Mouse (Mus musculus) spleen, adult 2 months (tissue): ENCODE data around the gene Ly6c1. TPM values are rescaled to one million over a fixed set of nuclear protein-coding genes. Genes with fewer than 3 reads are reported as not detected.
"Not testable (repeated sequence)": the region's sequence is repeated elsewhere in the genome, so short reads cannot be mapped to it uniquely, and the experiment has no call there.

Source experiments
- DNase-seq, 2 experiments: peaks; one replicate each; pipeline versions ENCODE4 v3.0.0 to v3.0.0-alpha.2; 2012 to 2021; ENCODE audit warnings: low spot score in 2 of 2, low read depth in 1 of 2
- H3K27ac ChIP-seq: fragments of 200-500 bp; 2 replicates; pipeline ENCODE4 v1.5.1; 2012; ENCODE audit warnings: low read length, inconsistent platforms; ENCODE audit not compliant: insufficient read depth
- H3K27me3 ChIP-seq: fragments of 200-500 bp; 2 replicates; pipeline ENCODE4 v1.6.1; 2012; ENCODE audit warnings: mild to moderate bottlenecking, moderate library complexity, low read length, inconsistent platforms; ENCODE audit not compliant: control insufficient read depth, insufficient read depth
- H3K36me3 ChIP-seq: fragments of 200-500 bp; 2 replicates; pipeline ENCODE4 v1.6.1; 2012; ENCODE audit warnings: mild to moderate bottlenecking, low read length, inconsistent platforms; ENCODE audit not compliant: control insufficient read depth, insufficient read depth
- H3K4me1 ChIP-seq: fragments of 200-500 bp; 2 replicates; pipeline ENCODE4 v1.6.1; 2011; ENCODE audit warnings: inconsistent platforms; ENCODE audit not compliant: control insufficient read depth, insufficient read depth, insufficient read length
- H3K4me3 ChIP-seq: fragments of 200-500 bp; 2 replicates; pipeline ENCODE4 v1.5.1; 2011; ENCODE audit warnings: mild to moderate bottlenecking, inconsistent platforms; ENCODE audit not compliant: insufficient read depth, insufficient read length; ENCODE audit errors: extremely low read depth
- CTCF ChIP-seq: fragments of 200-500 bp; IDR thresholded peaks from 2 replicates; pipeline ENCODE4 v1.5.1; 2011; ENCODE audit warnings: mild to moderate bottlenecking, inconsistent platforms; ENCODE audit not compliant: insufficient read depth, insufficient read length, insufficient replicate concordance; ENCODE audit errors: extremely low read depth
- WGBS: fragments of 180-500 bp; shearing (Covaris S2); methylation state at CpG from one replicate; pipeline ENCODE4 v1.1.7; 2018; 5-methylcytosine and 5-hydroxymethylcytosine counted together
- polyA plus RNA-seq: library from polyadenylated mRNA; depleted of rRNA; stranded (reverse); fragments of >200 nt; gene quantifications from 2 replicates; pipeline ENCODE4 v1.2.3, GENCODE M21; 2012; rRNA removed

The Ly6c1 gene
- polyA plus RNA-seq, 1 experiment = 137 TPM

- H3K4me1 ChIP-seq, H3K27ac ChIP-seq: not testable (repeated sequence)
- 81% methylated on average over 2 of the region's 2 CpGs for WGBS
These were observed 1.2 kb upstream of the Ly6c1 start for GRCm38 (mm10) chr15:75049811-75050210.

GRCm38 (mm10) chr15:75047970-75048320, 685 bp downstream of the Ly6c1 start:
- H3K36me3 ChIP-seq, H3K4me1 ChIP-seq, H3K27ac ChIP-seq, H3K27me3 ChIP-seq, H3K4me3 ChIP-seq, DNase-seq: not testable (repeated sequence)
- WGBS = 91% methylated on average over 1 of the region's 1 CpGs

More at GRCm38 (mm10) chr15:75049811-75050210, 1.2 kb upstream of the Ly6c1 start:
- DNase-seq, H3K36me3 ChIP-seq, H3K27me3 ChIP-seq, H3K4me3 ChIP-seq: not testable (repeated sequence)

- not testable (repeated sequence) for DNase-seq
These were observed 1.2 kb downstream of the Ly6c1 start for GRCm38 (mm10) chr15:75047313-75047969.

GRCm38 (mm10) chr15:75045501-75045900, 3.1 kb downstream of the Ly6c1 start:
- H3K27me3 ChIP-seq, H3K4me3 ChIP-seq, H3K27ac ChIP-seq, H3K36me3 ChIP-seq, DNase-seq, H3K4me1 ChIP-seq: not testable (repeated sequence)
- whole genome bisulfite sequencing = 77% methylated on average over 3 of the region's 3 CpGs

More at GRCm38 (mm10) chr15:75047313-75047969, 1.2 kb downstream of the Ly6c1 start:
- not testable (repeated sequence) for H3K27ac ChIP-seq, H3K27me3 ChIP-seq, H3K4me1 ChIP-seq, H3K36me3 ChIP-seq, H3K4me3 ChIP-seq
- 70% methylated on average over 6 of the region's 7 CpGs for WGBS

GRCm38 (mm10) chr15:75021020-75021759, 27.4 kb downstream of the Ly6c1 start:
- H3K4me3 ChIP-seq = not testable (repeated sequence)
- 57% methylated on average over 8 of the region's 10 CpGs for WGBS

GRCm38 (mm10) chr15:75019446-75019845, 29.2 kb downstream of the Ly6c1 start:
- not testable (repeated sequence) for H3K36me3 ChIP-seq, H3K27ac ChIP-seq, H3K4me3 ChIP-seq, H3K4me1 ChIP-seq, H3K27me3 ChIP-seq
- WGBS = 32% methylated on average over 2 of the region's 2 CpGs
- peak in 1 of 2 experiments; percentile 17 for DNase-seq
- TF ChIP-seq CTCF = peak; percentile 59; the same call in 1 of the 2 replicates

More at GRCm38 (mm10) chr15:75021020-75021759, 27.4 kb downstream of the Ly6c1 start:
- not testable (repeated sequence) for H3K4me1 ChIP-seq, H3K27me3 ChIP-seq, H3K27ac ChIP-seq, DNase-seq, H3K36me3 ChIP-seq

Other genes with a start within 250 kb of the Ly6c1 start
- 0.14 TPM in 1 of 2 replicates, not detected in the other for gene Gml2, start 229.8 kb downstream of the Ly6c1 start, polyA plus RNA-seq
- 0.47 and 0.82 TPM in 2 replicates for gene 2010109I03Rik, start 151.8 kb downstream of the Ly6c1 start, polyA plus RNA-seq
- gene Ly6i, start 65.4 kb downstream of the Ly6c1 start, polyA plus RNA-seq = 1.9 and 2.8 TPM in 2 replicates
- gene Ly6a, start 50.8 kb downstream of the Ly6c1 start, polyA plus RNA-seq = 111 and 149 TPM in 2 replicates
- 193 and 254 TPM in 2 replicates for gene Ly6c2, start 63.1 kb upstream of the Ly6c1 start, polyA plus RNA-seq
- 1.7 TPM in 2 replicates for gene Ly6g, start 106.4 kb upstream of the Ly6c1 start, polyA plus RNA-seq
- not detected in 2 replicates for gene BC025446, start 167.5 kb upstream of the Ly6c1 start, polyA plus RNA-seq
- gene Ly6f, start 219.6 kb upstream of the Ly6c1 start, polyA plus RNA-seq = not detected in 2 replicates